Mouse (Mus musculus) myocyte (in vitro differentiated cells): Measurements from ENCODE around the gene Rnase4. TPM values are rescaled to one million over a fixed set of nuclear protein-coding genes. Genes with fewer than 3 reads are reported as not detected.

Source experiments
- H3K27me3 ChIP-seq: one replicate; pipeline ENCODE4 v1.6.1; 2011; ENCODE audit not compliant: control insufficient read depth, insufficient read depth, insufficient read length
- H3K36me3 ChIP-seq: one replicate; pipeline ENCODE4 v1.6.1; 2011; ENCODE audit not compliant: control insufficient read depth, insufficient read depth
- H3K4me2 ChIP-seq: one replicate; pipeline ENCODE4 v1.6.1; 2011; ENCODE audit warnings: low read depth, control low read depth
- H3K4me3 ChIP-seq: one replicate; pipeline ENCODE4 v1.5.1; 2011; ENCODE audit warnings: mild to moderate bottlenecking, control low read depth, moderate library complexity
- H3K79me2 ChIP-seq: one replicate; pipeline ENCODE4 v1.6.1; 2011; ENCODE audit not compliant: control insufficient read depth, insufficient read depth
- H3ac ChIP-seq: one replicate; pipeline ENCODE4 v1.6.1; 2011; ENCODE audit not compliant: control insufficient read depth, insufficient read length
- CEBPB ChIP-seq: IDR thresholded peaks from 2 replicates; pipeline ENCODE4 v1.6.1; 2011; ENCODE audit warnings: mild to moderate bottlenecking, moderate library complexity; ENCODE audit not compliant: poor library complexity, insufficient read depth, severe bottlenecking
- E2F4 ChIP-seq: IDR thresholded peaks from one replicate; pipeline ENCODE4 v1.6.1; 2011; ENCODE audit warnings: mild to moderate bottlenecking, control low read depth, moderate library complexity; ENCODE audit not compliant: insufficient read depth
- MAX ChIP-seq: IDR thresholded peaks from one replicate; pipeline ENCODE4 v1.6.1; 2011; ENCODE audit warnings: low read depth, mild to moderate bottlenecking, control low read depth
- MYOD1 ChIP-seq, 3 experiments: IDR thresholded peaks; one replicate each; pipeline ENCODE4 v1.6.1; 2011; ENCODE audit warnings: control low read depth in 2 of 3, low read depth in 2 of 3, mild to moderate bottlenecking in 2 of 3, moderate library complexity in 1 of 3; ENCODE audit not compliant: insufficient read length in 2 of 3, control insufficient read depth in 1 of 3
- MYOG ChIP-seq, 3 experiments: IDR thresholded peaks; one replicate each; pipeline ENCODE4 v1.6.1; 2011; ENCODE audit warnings: control low read depth in 2 of 3, low read depth in 2 of 3, mild to moderate bottlenecking in 2 of 3; ENCODE audit not compliant: insufficient read length in 2 of 3, control insufficient read depth in 1 of 3, insufficient read depth in 1 of 3
- POLR2A ChIP-seq: IDR thresholded peaks from one replicate; pipeline ENCODE4 v1.6.1; 2011; ENCODE audit warnings: low read depth, mild to moderate bottlenecking, control low read depth, moderate library complexity; ENCODE audit not compliant: insufficient read length
- POLR2AphosphoS2 ChIP-seq: IDR thresholded peaks from one replicate; pipeline ENCODE4 v1.6.1; 2011; ENCODE audit warnings: low read depth, control low read depth; ENCODE audit not compliant: insufficient read length
- REST ChIP-seq: IDR thresholded peaks from one replicate; pipeline ENCODE4 v1.6.1; 2011; ENCODE audit warnings: mild to moderate bottlenecking, control low read depth, moderate library complexity; ENCODE audit not compliant: insufficient read depth, insufficient read length
- SRF ChIP-seq: IDR thresholded peaks from one replicate; pipeline ENCODE4 v1.6.1; 2011; ENCODE audit warnings: low read depth; ENCODE audit not compliant: control insufficient read depth, insufficient read length
- TCF12 ChIP-seq: IDR thresholded peaks from one replicate; pipeline ENCODE4 v1.6.1; 2011; ENCODE audit warnings: mild to moderate bottlenecking, control low read depth; ENCODE audit not compliant: poor library complexity, insufficient read depth, severe bottlenecking
- TCF3 ChIP-seq: IDR thresholded peaks from one replicate; pipeline ENCODE4 v1.6.1; 2011; ENCODE audit warnings: low read depth, control low read depth; ENCODE audit not compliant: insufficient read length
- USF1 ChIP-seq: IDR thresholded peaks from one replicate; pipeline ENCODE4 v1.6.1; 2011; ENCODE audit warnings: low read depth, mild to moderate bottlenecking, control low read depth, moderate library complexity
- polyA plus RNA-seq: library from polyadenylated mRNA; unstranded; fragments of >200 nt; fragmentation: generic; extraction: Trizol; gene quantifications from one replicate; pipeline ENCODE4 v1.2.1, GENCODE M21; 2012; ENCODE audit warnings: missing spikeins

Gene Rnase4
- polyA plus RNA-seq, 1 experiment = 17.8 TPM

DNA sequence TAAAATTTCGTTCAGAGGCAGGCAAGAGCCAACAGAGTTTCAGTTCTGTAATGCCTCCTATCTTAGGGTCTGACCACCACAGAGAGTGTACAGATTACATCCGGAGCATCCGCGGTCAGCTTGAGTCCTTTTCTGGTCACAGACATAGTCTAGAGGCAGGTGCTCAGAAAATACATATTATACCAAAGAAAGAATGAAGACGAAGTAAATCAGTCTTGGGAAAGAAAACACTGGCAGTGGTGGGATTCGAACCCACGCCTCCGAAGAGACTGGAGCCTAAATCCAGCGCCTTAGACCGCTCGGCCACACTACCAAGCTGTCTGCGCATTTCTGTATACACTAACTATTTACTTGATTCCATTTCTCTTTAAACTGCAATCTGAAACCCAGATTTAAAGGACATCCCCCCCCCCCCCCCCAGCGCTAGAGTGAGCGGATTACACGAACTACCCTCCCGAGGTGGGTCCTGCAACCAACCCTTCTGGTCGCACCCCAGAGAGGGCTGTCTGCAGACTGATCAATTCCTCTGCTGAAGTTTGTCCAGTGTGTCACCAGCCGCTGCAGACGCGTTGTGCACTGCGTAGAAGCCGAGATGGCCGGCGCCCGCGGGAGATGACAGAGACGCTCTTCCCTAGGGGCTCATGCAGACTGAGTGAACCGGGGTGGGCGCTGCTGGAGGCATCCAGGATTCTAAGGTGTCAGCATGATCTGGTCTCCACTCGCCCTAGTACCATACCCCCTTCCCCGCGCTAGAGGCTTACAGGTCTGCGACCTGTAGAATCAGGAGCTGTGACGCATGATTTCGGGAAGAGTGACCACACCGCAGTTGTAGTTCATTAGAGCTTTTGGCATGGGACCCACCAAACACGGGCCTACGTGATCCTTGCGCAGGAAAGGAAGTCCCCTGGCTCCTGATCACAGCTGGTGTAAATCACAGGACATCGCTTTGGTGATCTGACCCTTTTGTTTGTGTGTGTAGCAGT, 8.0 kb upstream of the Rnase4 start:
- TF ChIP-seq TCF3 (no peak), POLR2A (no peak), POLR2AphosphoS2 (no peak), E2F4 (no peak), TCF12 (no peak), SRF (no peak), REST (no peak), MAX (no peak), CEBPB (no peak), MYOG (IDR thresholded peaks at IDR 0.05; ENCODE audit: control insufficient read depth in 1 of 3, insufficient read depth in 1 of 3, insufficient read length in 2 of 3, low read depth in 2 of 3) (no peak), USF1 (no peak), MYOD1 (IDR thresholded peaks at IDR 0.05; ENCODE audit: control insufficient read depth in 1 of 3, insufficient read length in 2 of 3, low read depth in 2 of 3) (no peak)

DNA sequence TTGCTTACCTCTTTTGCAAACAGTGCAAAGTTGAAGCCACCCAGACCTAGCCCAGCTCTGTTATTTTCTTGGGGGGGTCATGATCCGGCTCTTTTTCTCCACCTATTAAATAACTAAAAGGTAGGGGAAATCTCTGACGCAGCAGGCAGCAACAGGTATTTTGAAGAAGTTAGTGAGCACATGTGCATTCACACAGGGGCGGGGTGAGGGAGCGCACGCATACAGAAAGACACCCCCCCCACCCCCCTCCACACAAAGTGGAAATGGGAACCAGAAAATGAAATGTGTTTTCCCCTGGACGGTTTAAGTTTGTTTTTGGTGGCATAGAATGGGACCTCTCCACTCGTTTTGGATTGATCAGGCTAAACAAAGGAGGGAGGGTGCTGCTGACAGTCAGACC, 7.1 kb upstream of the Rnase4 start:
- no peak overlapping the region for H3ac ChIP-seq
- H3K4me3 ChIP-seq = peak overlapping the region; percentile 35
- peak overlapping the region; percentile 77 for H3K4me2 ChIP-seq
- no peak for TF ChIP-seq USF1
- TF ChIP-seq REST = no peak
- TF ChIP-seq CEBPB = no peak
- no peak for TF ChIP-seq MAX
- TF ChIP-seq MYOG (IDR thresholded peaks at IDR 0.05; ENCODE audit: control insufficient read depth in 1 of 3, insufficient read depth in 1 of 3, insufficient read length in 2 of 3, low read depth in 2 of 3) = no peak
- no peak for TF ChIP-seq TCF12
- no peak for TF ChIP-seq TCF3
- TF ChIP-seq POLR2AphosphoS2 = no peak
- TF ChIP-seq MYOD1 (IDR thresholded peaks at IDR 0.05; ENCODE audit: control insufficient read depth in 1 of 3, insufficient read length in 2 of 3, low read depth in 2 of 3) = no peak
- no peak for TF ChIP-seq POLR2A
- no peak for TF ChIP-seq E2F4
- TF ChIP-seq SRF = no peak
- no peaks in the 10 kb centered on the region for H3K79me2 ChIP-seq
- H3K27me3 ChIP-seq = no peaks in the 10 kb centered on the region
- no peaks in the 10 kb centered on the region for H3K36me3 ChIP-seq

More for the DNA sequence above, 8.0 kb upstream of the Rnase4 start:
- Histone ChIP-seq H3K36me3 (no peaks in the 10 kb centered on the region), H3K4me3 (peak overlapping the region; percentile 35), H3K79me2 (no peaks in the 10 kb centered on the region), H3K4me2 (peak overlapping the region; percentile 77), H3K27me3 (no peaks in the 10 kb centered on the region), H3ac (no peak overlapping the region)

DNA sequence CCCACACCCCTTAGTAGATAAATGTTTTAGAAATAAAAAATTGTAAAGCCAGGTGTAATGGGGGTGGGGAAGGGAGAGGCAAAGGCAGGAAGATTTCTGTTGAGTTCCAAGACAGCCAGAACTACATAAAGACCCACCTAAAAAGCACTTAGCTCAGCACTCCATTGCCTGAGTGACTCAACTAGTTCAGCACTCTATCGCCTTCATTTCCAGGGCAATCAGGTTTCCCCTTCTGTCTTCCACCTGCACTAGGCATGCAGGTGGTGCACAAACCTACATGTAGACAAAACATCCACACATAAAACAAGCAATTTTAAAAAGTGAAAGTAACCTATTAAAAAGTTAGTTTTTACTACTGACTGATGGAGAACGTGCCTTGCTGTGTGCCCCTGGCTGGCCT, 5.8 kb upstream of the Rnase4 start:
- TF ChIP-seq CEBPB (no peak), POLR2AphosphoS2 (no peak), POLR2A (no peak), E2F4 (no peak), USF1 (no peak), TCF3 (no peak), MYOD1 (IDR thresholded peaks at IDR 0.05; ENCODE audit: control insufficient read depth in 1 of 3, insufficient read length in 2 of 3, low read depth in 2 of 3) (no peak), TCF12 (no peak), MAX (no peak), SRF (no peak), MYOG (IDR thresholded peaks at IDR 0.05; ENCODE audit: control insufficient read depth in 1 of 3, insufficient read depth in 1 of 3, insufficient read length in 2 of 3, low read depth in 2 of 3) (no peak), REST (no peak)
- Histone ChIP-seq H3K27me3 (no peaks in the 10 kb centered on the region), H3ac (no peak overlapping the region), H3K4me2 (no peak overlapping the region), H3K4me3 (no peak overlapping the region), H3K79me2 (no peaks in the 10 kb centered on the region), H3K36me3 (no peaks in the 10 kb centered on the region)

DNA sequence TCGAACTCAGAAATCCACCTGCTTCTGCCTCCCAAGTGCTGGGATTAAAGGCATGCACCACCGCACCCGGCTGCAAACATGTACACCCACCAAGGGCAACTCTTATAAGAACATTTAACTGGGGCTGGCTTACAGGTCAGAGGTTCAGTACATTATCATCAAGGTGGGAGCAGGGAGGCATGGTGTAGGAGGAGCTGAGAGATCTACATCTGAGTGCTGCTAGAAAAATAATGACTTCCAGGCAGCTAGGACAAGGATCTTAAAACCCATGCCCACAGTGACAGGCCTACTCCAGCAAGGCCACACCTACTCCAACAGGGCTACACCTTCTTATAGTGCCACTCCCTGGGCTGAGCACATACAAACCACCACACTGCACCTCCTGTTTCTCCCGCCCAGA, 5.0 kb upstream of the Rnase4 start:
- Histone ChIP-seq H3K4me2 (no peak overlapping the region), H3K4me3 (no peak overlapping the region), H3K79me2 (no peaks in the 10 kb centered on the region), H3ac (no peak overlapping the region), H3K27me3 (no peaks in the 10 kb centered on the region), H3K36me3 (no peaks in the 10 kb centered on the region)
- TF ChIP-seq E2F4 (no peak), MYOD1 (IDR thresholded peaks at IDR 0.05; ENCODE audit: control insufficient read depth in 1 of 3, insufficient read length in 2 of 3, low read depth in 2 of 3) (no peak), MAX (no peak), TCF12 (no peak), REST (no peak), USF1 (no peak), MYOG (IDR thresholded peaks at IDR 0.05; ENCODE audit: control insufficient read depth in 1 of 3, insufficient read depth in 1 of 3, insufficient read length in 2 of 3, low read depth in 2 of 3) (no peak), POLR2A (no peak), POLR2AphosphoS2 (no peak), SRF (no peak), TCF3 (no peak), CEBPB (no peak)
